Mouse (Mus musculus) liver, embryonic 14.5 days (tissue): ENCODE data around the gene Exosc1. TPM values are rescaled to one million over a fixed set of nuclear protein-coding genes. Genes with fewer than 3 reads are reported as not detected.
"Not testable (repeated sequence)": the region's sequence is repeated elsewhere in the genome, so short reads cannot be mapped to it uniquely, and the experiment has no call there.

Experiments used
- ATAC-seq: fragments of 200-750 bp; cut with Nextera tagmentation; 2 replicates; pipeline ENCODE4 v1.8.0; 2017; ENCODE audit warnings: moderate number of reproducible peaks, mild to moderate bottlenecking, moderate library complexity; ENCODE audit not compliant: insufficient read depth
- DNase-seq, 3 experiments: peaks; one replicate each; pipeline ENCODE4 v3.0.0-alpha.2; 2012 to 2013; ENCODE audit warnings: low read depth in 3 of 3, low spot score in 3 of 3
- H3K27ac ChIP-seq: fragments of 300-500 bp; sonication (generic); 2 replicates; pipeline ENCODE4 v1.5.1; 2014; ENCODE audit warnings: moderate library complexity, mild to moderate bottlenecking, control low read depth, inconsistent platforms
- H3K27me3 ChIP-seq: fragments of 300-500 bp; sonication (generic); 2 replicates; pipeline ENCODE4 v1.6.1; 2014; ENCODE audit warnings: mild to moderate bottlenecking, low read length, moderate library complexity; ENCODE audit not compliant: control insufficient read depth, insufficient read depth
- H3K36me3 ChIP-seq: fragments of 300-500 bp; sonication (generic); replicated peaks from 2 replicates; pipeline ENCODE4 v1.6.1; 2014; ENCODE audit warnings: low read depth; ENCODE audit not compliant: control insufficient read depth, insufficient read depth
- H3K4me1 ChIP-seq, 2 experiments: fragments of 200-500 bp in 1 of 2; fragments of 300-500 bp in 1 of 2; sonication (generic) in 1 of 2; replicated peaks; 2 replicates each; pipeline ENCODE4 v1.6.1; 2012 to 2014; ENCODE audit warnings: antibody characterized with exemption in 1 of 2, inconsistent platforms in 1 of 2, low read length in 1 of 2; ENCODE audit not compliant: control insufficient read depth in 2 of 2, insufficient read depth in 2 of 2
- H3K4me2 ChIP-seq: fragments of 300-500 bp; sonication (generic); 2 replicates; pipeline ENCODE4 v1.6.1; 2014; ENCODE audit warnings: low read depth, mild to moderate bottlenecking, control low read depth, moderate library complexity
- H3K4me3 ChIP-seq, 2 experiments: fragments of 200-500 bp in 1 of 2; fragments of 300-500 bp in 1 of 2; sonication (generic) in 1 of 2; 2 replicates each; pipeline ENCODE4 v1.5.1; 2012 to 2014; ENCODE audit warnings: low read depth in 2 of 2, low read length in 2 of 2, mild to moderate bottlenecking in 2 of 2, control low read depth in 1 of 2, inconsistent platforms in 1 of 2, moderate library complexity in 1 of 2; ENCODE audit not compliant: insufficient read depth in 1 of 2
- H3K9ac ChIP-seq: fragments of 300-500 bp; sonication (generic); replicated peaks from 2 replicates; pipeline ENCODE4 v1.6.1; 2014; ENCODE audit warnings: mild to moderate bottlenecking, control low read depth, moderate library complexity
- H3K9me3 ChIP-seq: fragments of 300-500 bp; sonication (generic); 2 replicates; pipeline ENCODE4 v1.6.1; 2016; ENCODE audit warnings: low read length, mixed read lengths; ENCODE audit not compliant: control insufficient read depth
- CTCF ChIP-seq: IDR thresholded peaks from 2 replicates; pipeline ENCODE4 v1.5.1; 2016; ENCODE audit warnings: antibody characterized with exemption, low read depth, control low read depth
- EP300 ChIP-seq: IDR thresholded peaks from 2 replicates; pipeline ENCODE4 v1.6.1; 2016; ENCODE audit warnings: antibody characterized with exemption, low read depth
- WGBS: fragments of 180-500 bp; shearing (Covaris S2); extraction: QIAGEN DNeasy Blood & Tissue Kit; methylation state at CpG from one replicate; pipeline ENCODE4 v1.1.7; 2014; ENCODE audit not compliant: insufficient replicate concordance; 5-methylcytosine and 5-hydroxymethylcytosine counted together
- polyA plus RNA-seq, 2 experiments: library from polyadenylated mRNA; depleted of rRNA in 1 of 2; stranded (reverse) in 1 of 2; unstranded in 1 of 2; fragments of >200 nt; fragmentation: Nextera tagmentation in 1 of 2; extraction: Ambion mirVana in 1 of 2; gene quantifications; 2 replicates each; pipeline versions ENCODE4 v1.2.1 to v1.2.3; 2012 to 2014

Exosc1 gene
- polyA plus RNA-seq, 2 experiments, result 20.4 to 38.8 TPM

GRCm38 (mm10) chr19:41932686-41933085 lies 537 bp downstream of the Exosc1 start:
- Histone ChIP-seq H3K4me3 (peak overlapping the region; percentile 80 to 82), H3K4me2 (peak overlapping the region; percentile 78), H3K27ac (peak overlapping the region; percentile 3; the same call in 1 of the 2 replicates), H3K36me3 (peaks cover 13% of the 10 kb centered on the region), H3K4me1 (peaks cover 10 to 15% of the 10 kb centered on the region in 2 experiments), H3K27me3 (no peaks in the 10 kb centered on the region), H3K9ac (peak overlapping the region; percentile 73), H3K9me3 (no peaks in the 10 kb centered on the region)
- under 1% methylated on average over 28 of the region's 28 CpGs for WGBS
- peak in 1 of 3 experiments; percentile 18 for DNase-seq
- ATAC-seq, result peak; percentile 24; the same call in 1 of the 2 replicates
- TF ChIP-seq CTCF (no peak), EP300 (no peak)

GRCm38 (mm10) chr19:41920412-41921067 lies 12.7 kb downstream of the Exosc1 start:
- Histone ChIP-seq H3K4me3 (no peak overlapping the region), H3K9ac (no peak overlapping the region), H3K27me3 (no peaks in the 10 kb centered on the region), H3K4me1 (no peaks in the 10 kb centered on the region), H3K36me3 (peaks cover 39% of the 10 kb centered on the region), H3K4me2 (no peak overlapping the region), H3K27ac (no peak overlapping the region), H3K9me3 (no peaks in the 10 kb centered on the region)
- no peak for DNase-seq
- no peak for TF ChIP-seq CTCF
- no peak for TF ChIP-seq EP300
- WGBS, result 83% methylated on average over 5 of the region's 5 CpGs
- ATAC-seq, result no peak

- Histone ChIP-seq H3K9ac (no peak overlapping the region), H3K4me1 (0 out of 4 replicates have a peak, but pooled peaks cover 0 to 2% of the 10 kb centered on the region in 2 experiments), H3K27me3 (no peaks in the 10 kb centered on the region), H3K4me3 (no peak overlapping the region), H3K36me3 (peaks cover 34% of the 10 kb centered on the region), H3K9me3 (no peaks in the 10 kb centered on the region), H3K4me2 (no peak overlapping the region), H3K27ac (no peak overlapping the region)
- ATAC-seq (no peak), DNase-seq (no peak)
- TF ChIP-seq CTCF, result no peak
- no peak for TF ChIP-seq EP300
- 72% methylated on average over 4 of the region's 4 CpGs for WGBS
Observed at GRCm38 (mm10) chr19:41919471-41919870, 13.8 kb downstream of the Exosc1 start.

DNA sequence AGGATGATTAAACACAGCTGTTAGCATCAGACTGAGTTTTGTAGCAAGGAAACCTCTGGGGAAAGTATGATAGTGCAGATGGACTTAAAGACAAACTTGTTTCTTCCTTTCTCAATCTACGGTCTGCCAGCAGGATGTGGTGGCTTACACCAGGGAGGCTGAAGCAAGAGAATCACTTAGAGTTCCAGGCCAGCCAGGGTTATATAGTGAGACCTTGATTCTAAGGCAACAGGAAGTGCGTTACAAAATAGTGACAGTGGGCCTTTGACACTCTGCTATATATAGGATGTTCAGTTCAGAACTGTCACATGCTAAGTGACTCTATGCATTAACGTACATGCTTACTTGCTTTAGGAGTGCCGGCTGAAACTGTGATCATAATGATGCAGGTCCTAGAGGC lies 16.4 kb downstream of the Exosc1 start:
- H3K9me3 ChIP-seq, result no peaks in the 10 kb centered on the region
- no peak overlapping the region for H3K4me3 ChIP-seq
- H3K36me3 ChIP-seq, result peaks cover 24% of the 10 kb centered on the region

GRCm38 (mm10) chr19:41915294-41915693 lies 17.9 kb downstream of the Exosc1 start:
- Histone ChIP-seq H3K4me1 (peaks cover 11 to 18% of the 10 kb centered on the region in 2 experiments), H3K4me2 (no peak overlapping the region), H3K27ac (no peak overlapping the region), H3K27me3 (no peaks in the 10 kb centered on the region), H3K36me3 (peaks cover 24% of the 10 kb centered on the region), H3K9ac (no peak overlapping the region), H3K4me3 (no peak overlapping the region), H3K9me3 (no peaks in the 10 kb centered on the region)
- TF ChIP-seq CTCF (no peak), EP300 (no peak)
- 83% methylated on average over 3 of the region's 3 CpGs for WGBS
- ATAC-seq (no peak), DNase-seq (no peak)

More for the DNA sequence above, 16.4 kb downstream of the Exosc1 start:
- H3K4me1 ChIP-seq, result peaks cover 11 to 18% of the 10 kb centered on the region in 2 experiments
- TF ChIP-seq EP300 (no peak), CTCF (no peak)
- H3K27me3 ChIP-seq, result no peaks in the 10 kb centered on the region
- no peak overlapping the region for H3K4me2 ChIP-seq
- H3K9ac ChIP-seq, result no peak overlapping the region
- H3K27ac ChIP-seq, result no peak overlapping the region
- DNase-seq (no peak), ATAC-seq (no peak)
- WGBS, result 71% methylated on average over 4 of the region's 4 CpGs

DNA sequence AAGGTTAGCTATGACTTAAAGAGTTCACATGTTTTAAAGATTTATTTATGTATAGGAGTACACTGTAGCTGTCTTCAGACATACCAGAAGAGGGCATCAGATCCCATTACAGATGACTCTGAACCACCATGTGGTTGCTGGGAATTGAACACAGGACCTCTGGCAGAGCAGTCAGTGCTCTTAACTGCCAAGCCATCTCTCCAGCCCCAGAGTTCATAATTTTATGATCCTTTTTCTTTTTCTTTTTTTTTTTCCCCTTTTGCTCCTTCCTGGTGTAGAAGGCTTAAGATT lies 18.7 kb downstream of the Exosc1 start:
- H3K4me1 ChIP-seq, result peaks cover 11 to 18% of the 10 kb centered on the region in 2 experiments
- H3K4me2 ChIP-seq, result peak overlapping the region; percentile 87; the same call in 1 of the 2 replicates
- H3K36me3 ChIP-seq, result peaks cover 24% of the 10 kb centered on the region
- DNase-seq, H3K27ac ChIP-seq, ATAC-seq, H3K9me3 ChIP-seq, H3K4me3 ChIP-seq, H3K27me3 ChIP-seq, H3K9ac ChIP-seq: not testable (repeated sequence)
